Mouse (Mus musculus) bone marrow, adult 2 months (tissue): ENCODE measurements around the gene Fer1l4.

Experiments used
- CTCF ChIP-seq: fragments of 200-500 bp; IDR thresholded peaks from 2 replicates; pipeline ENCODE4 v1.5.1; 2011; ENCODE audit warnings: low read length, control low read depth; ENCODE audit not compliant: control insufficient read depth, insufficient read depth
- POLR2A ChIP-seq: fragments of 200-500 bp; IDR thresholded peaks from 2 replicates; pipeline ENCODE4 v1.6.1; 2011; ENCODE audit warnings: low read depth, mild to moderate bottlenecking, control low read depth, low read length, borderline replicate concordance; ENCODE audit not compliant: control insufficient read depth

DNA sequence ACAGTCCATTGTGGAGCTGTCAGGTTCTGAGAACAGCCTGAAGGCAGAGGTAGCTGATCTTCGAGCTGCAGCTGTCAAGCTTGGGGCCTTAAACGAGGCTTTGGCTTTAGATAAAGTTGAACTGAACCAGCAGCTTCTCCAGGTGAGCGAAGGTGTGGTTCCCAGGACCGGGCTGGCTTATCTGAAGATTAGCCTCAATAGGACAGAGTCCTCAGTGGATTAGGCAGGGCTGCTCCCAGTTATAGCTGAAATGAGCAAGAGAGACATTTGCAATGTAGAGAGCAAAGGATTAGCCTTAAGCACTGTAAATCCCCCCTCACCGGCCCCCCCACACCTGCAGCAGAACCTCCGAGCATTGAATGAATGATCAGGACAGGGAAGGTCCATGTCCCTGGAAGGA lies 79.4 kb downstream of the Fer1l4 start:
- no peak for TF ChIP-seq CTCF
- TF ChIP-seq POLR2A = no peak
